Mouse (Mus musculus): ENCODE data around the gene Wnk1.
"Not testable (repeated sequence)": the region's sequence is repeated elsewhere in the genome, so short reads cannot be mapped to it uniquely, and the experiment has no call there.

Wnk1 gene

DNA sequence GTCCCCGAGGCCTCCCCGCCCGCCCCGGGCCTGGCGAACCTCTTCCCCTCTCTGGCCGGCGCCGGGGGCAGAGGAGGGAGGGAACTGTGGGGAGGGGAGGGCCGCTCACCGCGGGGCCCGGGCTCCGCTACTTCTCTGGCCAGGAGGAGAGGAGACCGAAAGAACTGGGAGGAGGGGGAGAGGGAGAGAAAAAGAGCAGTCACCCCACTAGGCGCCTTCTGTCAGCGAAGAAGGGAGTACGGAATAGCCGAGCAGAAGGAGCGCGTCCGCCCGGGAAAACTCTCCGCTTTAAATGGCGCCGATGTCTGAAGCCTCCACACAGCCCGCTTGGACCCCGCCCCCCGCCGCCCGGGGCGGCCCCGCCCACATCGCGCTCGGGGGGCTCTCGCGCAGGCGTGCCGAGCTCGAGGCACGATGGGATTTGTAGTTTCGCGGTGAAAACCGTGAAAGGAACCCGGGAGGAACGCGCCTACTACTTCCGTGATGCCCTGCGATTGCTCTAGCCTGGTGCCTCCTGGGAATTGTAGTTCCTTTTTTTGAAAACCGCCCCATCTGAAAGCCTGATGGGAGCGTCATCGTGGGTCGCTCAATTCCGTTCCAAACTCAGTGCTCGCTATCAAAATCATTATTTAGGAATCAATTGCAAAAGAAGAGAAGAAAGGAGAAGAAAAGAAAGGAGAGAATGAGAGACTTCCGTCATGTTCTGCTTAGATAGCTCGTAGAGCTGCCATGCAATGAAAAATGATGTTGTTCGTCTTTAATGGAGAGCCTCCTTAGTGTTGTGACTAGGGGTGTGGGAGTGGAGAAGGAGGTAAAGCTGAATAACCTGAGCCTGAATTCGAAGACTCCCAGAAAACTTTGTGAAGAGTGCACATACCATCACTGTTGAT lies at the start of gene Wnk1:
Gene Wnk1, minus strand, starts transcription at position 307 of the 890 bp plus-strand sequence.
- DNase-seq (ENCODE audit: low read depth, low spot score) = peak; percentile 99

DNA sequence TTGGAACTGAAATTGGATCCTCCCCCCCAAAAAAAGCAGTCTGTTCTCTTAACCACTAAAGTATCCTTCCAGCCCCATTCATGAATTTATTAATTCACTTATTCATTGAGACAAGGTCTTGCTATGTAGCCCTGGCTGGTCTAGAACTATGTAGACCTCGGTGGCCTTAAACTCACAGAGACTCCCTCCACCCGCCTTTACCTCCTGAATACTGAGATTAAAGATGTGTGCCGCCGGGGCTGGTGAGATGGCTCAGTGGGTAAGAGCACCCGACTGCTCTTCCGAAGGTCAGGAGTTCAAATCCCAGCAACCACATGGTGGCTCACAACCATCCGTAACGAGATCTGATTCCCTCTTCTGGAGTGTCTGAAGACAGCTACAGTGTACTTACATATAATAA lies 48.6 kb upstream of the Wnk1 start:
- not testable (repeated sequence) for DNase-seq (ENCODE audit: low read depth, low spot score)

GRCm38 (mm10) chr6:120085832-120086231 lies 47.4 kb upstream of the Wnk1 start:
- DNase-seq (ENCODE audit: low read depth, low spot score) = no peak

DNA sequence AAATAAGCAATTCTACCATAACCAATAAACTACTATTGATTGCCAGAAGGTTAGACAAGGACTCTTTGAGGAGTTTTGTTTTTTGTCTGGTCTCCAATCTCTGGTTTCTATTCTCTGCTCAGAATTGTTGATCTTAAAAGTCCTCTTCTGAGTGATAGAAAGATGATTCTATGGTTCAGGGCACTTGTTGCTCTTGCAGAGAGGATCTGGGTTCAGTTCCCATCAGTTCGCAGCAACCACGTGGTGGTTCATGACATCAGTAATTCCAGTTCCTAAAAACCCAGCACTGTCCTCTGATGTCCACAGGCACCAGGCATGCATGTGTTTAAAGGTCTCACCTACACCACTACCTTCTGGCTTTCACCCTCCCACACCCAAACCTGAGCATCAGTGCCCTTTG lies 46.5 kb upstream of the Wnk1 start:
- no peak for DNase-seq (ENCODE audit: low read depth, low spot score)

DNA sequence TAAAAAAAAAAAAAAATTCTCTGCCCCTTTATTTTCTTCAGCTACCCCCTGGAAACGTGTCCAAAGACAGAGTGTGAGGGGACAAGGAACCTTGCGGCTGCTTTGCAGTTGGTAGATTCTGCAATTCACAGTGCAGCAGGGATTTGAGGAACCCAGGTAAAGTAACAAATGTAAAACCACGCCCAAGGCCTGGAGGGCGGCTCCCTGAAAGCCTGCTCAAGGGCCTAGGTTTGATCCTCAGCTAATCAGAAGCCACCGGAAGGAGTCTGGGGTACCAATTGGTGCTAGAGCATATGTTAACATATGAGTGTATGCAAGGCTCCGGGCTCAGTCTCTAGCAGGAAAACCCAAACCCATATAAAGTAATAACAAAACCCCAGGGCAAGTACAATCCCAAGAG lies 45.0 kb upstream of the Wnk1 start:
- DNase-seq (ENCODE audit: low read depth, low spot score) = no peak

DNA sequence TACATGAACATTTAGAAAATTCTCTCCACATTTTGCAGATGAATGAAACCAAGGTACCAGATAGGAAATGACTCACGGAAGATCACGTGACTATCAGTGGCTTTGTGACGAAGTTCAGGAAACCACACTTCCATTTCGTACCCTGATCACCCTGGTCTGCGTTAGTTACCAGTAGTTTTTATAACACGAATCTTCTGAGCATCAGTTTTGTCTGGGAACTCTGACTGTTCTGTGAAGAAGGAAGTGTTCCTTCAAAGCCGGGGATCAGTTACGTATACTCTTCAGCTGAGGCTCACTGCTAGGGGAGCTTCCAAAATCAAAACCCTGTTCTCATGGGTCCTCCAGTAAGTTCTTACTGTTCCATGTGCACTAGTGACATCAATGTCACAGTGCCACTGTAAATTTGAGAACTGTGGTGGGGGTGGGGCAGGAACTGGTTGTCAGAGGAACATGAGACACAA lies 44.5 kb upstream of the Wnk1 start:
- no peak for DNase-seq (ENCODE audit: low read depth, low spot score)

- no peak for DNase-seq (ENCODE audit: low read depth, low spot score)
Observed at GRCm38 (mm10) chr6:120082251-120082950, 43.9 kb upstream of the Wnk1 start.

DNA sequence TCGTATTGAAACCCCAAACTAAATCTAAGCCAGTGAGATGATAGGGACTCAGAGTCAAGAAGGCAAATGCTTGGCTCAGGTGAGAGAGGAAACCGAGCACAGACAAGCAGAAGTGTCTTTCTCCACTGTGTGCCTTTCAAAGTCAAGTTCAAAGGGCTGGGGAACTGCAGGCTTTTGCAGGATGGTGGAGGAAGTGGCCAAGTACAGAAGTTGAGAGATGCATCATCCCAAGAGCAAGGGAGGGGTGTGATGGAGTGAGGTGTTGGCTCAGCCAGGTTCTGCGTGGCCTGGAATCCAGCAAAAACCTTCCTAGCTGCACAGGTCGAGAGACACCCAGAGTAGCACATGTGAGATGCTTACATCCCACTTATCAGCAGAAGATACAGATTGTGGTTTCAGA lies 43.0 kb upstream of the Wnk1 start:
- DNase-seq (ENCODE audit: low read depth, low spot score) = no peak

DNA sequence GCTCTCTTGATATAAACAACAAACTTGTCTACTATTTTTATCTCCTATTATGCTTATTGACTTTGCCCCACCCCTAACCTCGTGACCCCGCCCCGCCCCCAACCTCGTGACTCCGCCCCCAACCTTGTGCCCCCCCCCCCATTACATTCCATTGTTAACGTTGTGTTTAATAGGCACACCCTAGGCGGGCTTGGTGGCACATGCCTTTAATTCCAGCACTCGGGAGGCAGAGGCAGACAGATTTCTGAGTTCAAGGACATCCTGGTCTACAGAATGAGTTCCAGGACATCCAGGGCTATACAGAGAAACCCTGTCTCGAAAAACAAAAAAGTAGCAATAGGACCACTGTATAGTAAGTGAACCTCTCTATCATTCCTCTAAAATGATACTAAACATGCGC lies 41.1 kb upstream of the Wnk1 start:
- DNase-seq (ENCODE audit: low read depth, low spot score) = no peak

- no peak for DNase-seq (ENCODE audit: low read depth, low spot score)
Observed at GRCm38 (mm10) chr6:120076619-120077450, 38.4 kb upstream of the Wnk1 start.

GRCm38 (mm10) chr6:120072630-120073029 lies 34.2 kb upstream of the Wnk1 start:
- DNase-seq (ENCODE audit: low read depth, low spot score) = no peak

- DNase-seq (ENCODE audit: low read depth, low spot score) = no peak
Observed at GRCm38 (mm10) chr6:120069546-120069945, 31.1 kb upstream of the Wnk1 start.

GRCm38 (mm10) chr6:120065552-120066177 lies 27.2 kb upstream of the Wnk1 start:
- no peak for DNase-seq (ENCODE audit: low read depth, low spot score)

DNA sequence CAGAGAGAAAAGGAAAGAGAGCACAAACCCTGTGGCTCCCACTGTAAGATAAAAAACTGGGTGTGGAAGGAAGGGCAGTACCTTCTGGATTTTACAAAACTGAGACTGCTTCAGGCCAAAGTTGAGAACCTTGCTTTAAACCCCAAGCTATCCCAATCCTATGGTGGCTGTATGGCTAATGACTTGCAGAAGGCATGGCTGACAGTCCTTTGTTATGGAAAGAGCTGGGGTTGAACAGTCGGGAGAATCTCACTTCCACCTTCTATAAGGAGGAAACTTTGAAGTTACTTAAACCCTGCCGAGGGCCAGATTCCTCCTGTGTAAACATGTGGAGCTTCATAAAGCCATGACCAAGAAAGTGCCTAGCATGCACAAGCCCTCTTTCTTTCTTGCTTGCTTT lies 26.2 kb upstream of the Wnk1 start:
- DNase-seq (ENCODE audit: low read depth, low spot score) = no peak

DNA sequence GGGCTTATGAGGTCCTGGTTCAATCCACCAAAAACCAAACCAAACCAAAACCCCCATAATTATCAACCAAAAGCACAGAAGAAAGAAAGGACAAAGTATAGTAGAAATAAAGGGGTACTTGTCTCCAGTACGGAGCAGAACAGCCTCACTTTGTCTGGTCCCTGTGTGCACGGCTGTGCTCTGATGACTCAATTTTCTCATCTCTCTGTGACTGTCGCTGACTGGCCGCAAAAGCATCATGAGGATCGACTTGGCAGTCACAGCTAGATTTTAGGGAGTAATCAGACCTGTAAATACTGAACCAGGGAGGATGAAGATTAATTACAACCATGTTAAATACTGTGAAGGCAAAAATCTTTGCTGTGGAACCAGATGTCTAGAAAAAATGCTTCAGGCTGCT lies 24.5 kb upstream of the Wnk1 start:
- no peak for DNase-seq (ENCODE audit: low read depth, low spot score)

GRCm38 (mm10) chr6:120055666-120056540 lies 17.4 kb upstream of the Wnk1 start:
- no peak for DNase-seq (ENCODE audit: low read depth, low spot score)

GRCm38 (mm10) chr6:120054412-120054811 lies 15.9 kb upstream of the Wnk1 start:
- no peak for DNase-seq (ENCODE audit: low read depth, low spot score)

- DNase-seq (ENCODE audit: low read depth, low spot score) = no peak
Observed at GRCm38 (mm10) chr6:120047705-120048292, 9.3 kb upstream of the Wnk1 start.

- no peak for DNase-seq (ENCODE audit: low read depth, low spot score)
Observed at GRCm38 (mm10) chr6:120045406-120045805, 6.9 kb upstream of the Wnk1 start.

GRCm38 (mm10) chr6:120042632-120043220 lies 4.3 kb upstream of the Wnk1 start:
- no peak for DNase-seq (ENCODE audit: low read depth, low spot score)

All from mesoderm, embryonic 11.5 days (tissue).